Mouse (Mus musculus) right cerebral cortex, postnatal 25 days (tissue): ENCODE measurements around the gene Clec2e.

ENCODE experiments used
- DNase-seq: peaks from one replicate; pipeline ENCODE4 v3.0.0; 2022

Clec2e gene

GRCm38 (mm10) chr6:129056237-129056636 is 44.5 kb downstream of the Clec2e start:
- no peak for DNase-seq

GRCm38 (mm10) chr6:129051731-129052130 is 49.0 kb downstream of the Clec2e start:
- DNase-seq, result no peak

GRCm38 (mm10) chr6:129051086-129051485 is 49.6 kb downstream of the Clec2e start:
- DNase-seq, result no peak

- DNase-seq, result no peak
Observed at GRCm38 (mm10) chr6:129049596-129050251, 51.0 kb downstream of the Clec2e start.

GRCm38 (mm10) chr6:129048857-129049473 is 51.7 kb downstream of the Clec2e start:
- DNase-seq, result peak; percentile 10

- no peak for DNase-seq
Observed at GRCm38 (mm10) chr6:129048381-129048780, 52.3 kb downstream of the Clec2e start.

- DNase-seq, result no peak
Observed at GRCm38 (mm10) chr6:129045601-129046000, 55.1 kb downstream of the Clec2e start, which contains the start of gene Klrb1f. Gene Klrb1f (plus strand): TSS chr6:129045901.

GRCm38 (mm10) chr6:129042470-129042869 is 58.2 kb downstream of the Clec2e start:
- DNase-seq, result no peak
